Mouse (Mus musculus) layer of hippocampus, adult 2 months (tissue): Measurements from ENCODE around the gene Rundc3a. TPM values are rescaled to one million over a fixed set of nuclear protein-coding genes. Genes with fewer than 3 reads are reported as not detected.
"Not testable (repeated sequence)": the region's sequence is repeated elsewhere in the genome, so short reads cannot be mapped to it uniquely, and the experiment has no call there.

Experiments used
- DNase-seq, 2 experiments: peaks; one replicate each; pipeline ENCODE4 v3.0.0; 2022; ENCODE audit warnings: low spot score in 2 of 2
- H3K27ac ChIP-seq: fragments of 200-600 bp; 2 replicates; pipeline ENCODE4 v1.8.1; 2022
- H3K4me3 ChIP-seq: fragments of 200-600 bp; 2 replicates; pipeline ENCODE4 v1.8.1; 2022; ENCODE audit warnings: mild to moderate bottlenecking
- CTCF ChIP-seq: fragments of 200-600 bp; conservative IDR thresholded peaks from 2 replicates; pipeline ENCODE4 v1.8.1; 2022; ENCODE audit warnings: antibody characterized with exemption, mild to moderate bottlenecking, moderate library complexity
- total RNA-seq, 2 experiments: library from RNA; stranded (reverse); gene quantifications; 2 replicates each; pipeline ENCODE4 v1.2.3; 2021

The Rundc3a gene
- total RNA-seq, 2 experiments from 2014 or later, result 482 to 488 TPM

- no peak overlapping the region for H3K4me3 ChIP-seq
- TF ChIP-seq CTCF, result no peak
- DNase-seq, result no peak
- H3K27ac ChIP-seq, result no peak overlapping the region
Observed at GRCm38 (mm10) chr11:102386121-102386520, 7.1 kb upstream of the Rundc3a start.

- DNase-seq, H3K27ac ChIP-seq, H3K4me3 ChIP-seq: not testable (repeated sequence)
Observed at GRCm38 (mm10) chr11:102389436-102389835, 3.8 kb upstream of the Rundc3a start.

GRCm38 (mm10) chr11:102392441-102393237 lies 564 bp upstream of the Rundc3a start:
- peak overlapping the region; percentile 88 for H3K4me3 ChIP-seq
- no peak for TF ChIP-seq CTCF

GRCm38 (mm10) chr11:102393719-102394420 lies 667 bp downstream of the Rundc3a start:
- H3K4me3 ChIP-seq, result peak overlapping the region; percentile 88
- peak; percentile 63 to 77 for DNase-seq
- H3K27ac ChIP-seq, result peak overlapping the region; percentile 99
- TF ChIP-seq CTCF, result no peak

More at GRCm38 (mm10) chr11:102392441-102393237, 564 bp upstream of the Rundc3a start:
- H3K27ac ChIP-seq, result peak overlapping the region; percentile 99
- no peak for DNase-seq

GRCm38 (mm10) chr11:102394421-102395124 lies 1.4 kb downstream of the Rundc3a start:
- H3K27ac ChIP-seq, result peak overlapping the region; percentile 99
- H3K4me3 ChIP-seq, result peak overlapping the region; percentile 88
- DNase-seq, result no peak
- no peak for TF ChIP-seq CTCF

GRCm38 (mm10) chr11:102395250-102395649 lies 2.0 kb downstream of the Rundc3a start:
- DNase-seq, result no peak
- TF ChIP-seq CTCF, result no peak
- peak overlapping the region; percentile 99 for H3K27ac ChIP-seq
- H3K4me3 ChIP-seq, result peak overlapping the region; percentile 88

GRCm38 (mm10) chr11:102396263-102396662 lies 3.1 kb downstream of the Rundc3a start:
- no peak for DNase-seq
- H3K27ac ChIP-seq, result peak overlapping the region; percentile 99
- H3K4me3 ChIP-seq, result peak overlapping the region; percentile 88

GRCm38 (mm10) chr11:102396671-102397141 lies 3.5 kb downstream of the Rundc3a start:
- H3K4me3 ChIP-seq, result peak overlapping the region; percentile 88
- peak overlapping the region; percentile 99 for H3K27ac ChIP-seq
- DNase-seq, result no peak
- no peak for TF ChIP-seq CTCF

More at GRCm38 (mm10) chr11:102396263-102396662, 3.1 kb downstream of the Rundc3a start:
- no peak for TF ChIP-seq CTCF

- DNase-seq, result no peak
- peak overlapping the region; percentile 10; the same call in 1 of the 2 replicates for H3K4me3 ChIP-seq
- TF ChIP-seq CTCF, result no peak
- H3K27ac ChIP-seq, result peak overlapping the region; percentile 99
Observed at GRCm38 (mm10) chr11:102398007-102398825, 5.0 kb downstream of the Rundc3a start.

- peak overlapping the region; percentile 99 for H3K27ac ChIP-seq
- no peak for TF ChIP-seq CTCF
- no peak for DNase-seq
- H3K4me3 ChIP-seq, result no peak overlapping the region
Observed at GRCm38 (mm10) chr11:102399107-102399506, 5.9 kb downstream of the Rundc3a start.

GRCm38 (mm10) chr11:102399610-102400072 lies 6.4 kb downstream of the Rundc3a start:
- DNase-seq, result no peak

More at GRCm38 (mm10) chr11:102399610-102400072, 6.4 kb downstream of the Rundc3a start:
- no peak for TF ChIP-seq CTCF
- Histone ChIP-seq H3K27ac (peak overlapping the region; percentile 99; the same call in 1 of the 2 replicates), H3K4me3 (no peak overlapping the region)
